Mouse (Mus musculus): ENCODE measurements at regions not wholly inside any gene's neighbourhood (a gene's known extent, or its start where the extent isn't known, plus 50 kb on each side); places are given as distances from the start of the nearest gene placed in this dataset.
A peak's percentile ranks its signal among the peaks of the same experiment; 100 is the strongest.

DNA sequence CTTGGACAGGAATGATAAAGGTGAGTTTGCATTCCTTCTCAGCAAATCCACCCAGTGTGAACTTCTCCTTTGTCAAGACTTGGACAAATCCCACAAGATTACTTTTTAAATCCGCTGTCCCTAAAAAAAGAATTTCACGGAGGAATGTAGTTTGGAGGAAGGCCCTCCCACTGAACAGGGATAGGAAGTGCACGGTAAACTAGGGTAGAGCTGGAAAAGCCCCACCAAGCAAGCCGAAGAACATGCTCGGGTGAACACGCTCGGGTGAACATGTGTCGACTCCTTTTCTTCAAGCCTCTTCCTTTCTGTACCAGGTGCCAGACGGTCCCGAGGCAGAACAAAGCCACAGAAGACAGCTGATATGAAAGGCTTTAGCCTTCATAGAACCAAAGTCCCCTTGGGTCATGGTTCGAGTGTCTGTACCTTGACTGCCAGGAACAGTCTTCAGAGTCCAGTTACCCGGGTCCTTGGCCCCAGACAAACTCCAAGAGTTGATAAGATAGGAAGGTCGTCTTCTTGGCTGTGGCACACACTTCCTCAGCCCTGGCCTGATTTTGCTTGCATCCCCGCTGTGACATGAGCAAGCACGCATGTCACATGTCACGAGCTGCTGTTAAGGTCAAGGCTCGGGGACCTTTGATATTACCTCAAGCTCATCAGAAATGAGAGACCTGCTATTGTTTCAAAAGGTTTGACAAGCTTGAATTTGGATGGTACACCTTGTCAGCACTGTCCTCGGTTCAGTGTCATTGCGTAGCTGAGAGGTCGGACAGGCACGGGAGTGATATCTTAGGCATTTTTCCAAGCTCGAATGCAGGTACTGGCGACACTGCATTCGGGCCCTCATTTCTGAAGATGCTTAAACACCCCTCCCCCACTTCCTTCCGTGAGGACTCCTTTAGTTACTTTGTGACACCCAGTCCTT lies 51.5 kb upstream of the Ryk start:
- DNase-seq (ENCODE audit: low read depth, low spot score): no peak

DNA sequence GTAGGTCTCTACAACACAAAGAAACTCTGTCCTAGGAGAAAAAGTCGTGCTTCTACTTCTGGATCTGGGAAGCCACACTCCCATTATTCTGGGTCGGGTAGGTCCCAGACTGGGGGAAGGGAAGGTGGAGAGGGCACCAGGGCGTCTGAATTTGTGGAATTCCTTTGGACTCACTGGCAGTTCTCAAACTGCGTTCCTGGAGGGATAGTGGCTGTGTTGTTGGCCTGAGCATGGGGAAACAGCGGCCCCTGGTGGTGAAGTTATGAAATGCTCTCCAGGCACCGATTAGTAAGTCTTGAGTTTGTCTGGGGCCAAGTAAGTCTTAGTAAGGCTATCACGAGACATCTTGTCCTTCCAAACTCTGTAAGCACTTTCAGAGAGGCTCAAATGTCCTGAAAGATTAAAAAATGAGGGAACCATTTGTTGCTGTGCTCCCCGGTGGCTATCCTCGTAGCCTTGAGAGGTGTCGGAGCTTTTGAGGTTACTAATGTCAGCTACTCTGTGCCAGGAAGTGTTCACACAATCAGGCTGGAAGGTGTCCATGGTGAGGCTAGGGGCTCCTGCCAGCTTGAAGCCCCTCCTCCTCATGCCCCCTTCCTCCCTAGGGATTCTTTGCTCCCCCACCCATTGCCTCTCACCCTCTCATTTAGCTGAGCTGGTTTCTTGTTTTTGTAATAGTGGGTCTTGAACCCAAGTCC lies 50.2 kb upstream of the Ryk start:
- peak; percentile 50 for DNase-seq (ENCODE audit: low read depth, low spot score)

Measured in brain, embryonic 18.5 days (tissue).